Mouse (Mus musculus): ENCODE results near the gene Cfap77. TPM values are rescaled to one million over a fixed set of nuclear protein-coding genes. Genes with fewer than 3 reads are reported as not detected.
A peak's percentile ranks its signal among the peaks of the same experiment; 100 is the strongest.

Gene Cfap77
- polyA plus RNA-seq, 2 experiments = 0.29 to 0.88 TPM

- no peak for ATAC-seq (ENCODE audit: low FRiP score, low read depth)
- DNase-seq (ENCODE audit: low spot score) = no peak
- Histone ChIP-seq H3K27me3 (ENCODE audit: control insufficient read depth, insufficient read depth, low read length) (peaks cover 85% of the 10 kb centered on the region), H3K9ac (ENCODE audit: low read depth, low read length, severe bottlenecking) (no peak overlapping the region), H3K4me3 (replicated peaks; ENCODE audit: low read length) (no peak overlapping the region), H3K27ac (replicated peaks; ENCODE audit: low read depth, low read length) (no peak overlapping the region), H3K36me3 (ENCODE audit: control insufficient read depth, insufficient read depth, low read length) (peaks cover 4% of the 10 kb centered on the region), H3K4me1 (ENCODE audit: control insufficient read depth, insufficient read depth, low read length) (no peaks in the 10 kb centered on the region), H3K4me2 (replicated peaks; ENCODE audit: low read depth, low read length, severe bottlenecking) (no peak overlapping the region), H3K9me3 (ENCODE audit: control insufficient read depth, low read length) (no peaks in the 10 kb centered on the region)
- no peak for TF ChIP-seq POLR2A (IDR thresholded peaks at IDR 0.05; ENCODE audit: borderline replicate concordance, extremely low read depth, insufficient read depth, insufficient read length)
- WGBS = 7% methylated on average over 25 of the region's 25 CpGs
Measured at GRCm38 (mm10) chr2:28909818-28910710, 144.8 kb downstream of the Cfap77 start.

GRCm38 (mm10) chr2:28909186-28909817, 145.6 kb downstream of the Cfap77 start:
- no peak for TF ChIP-seq POLR2A (IDR thresholded peaks at IDR 0.05; ENCODE audit: borderline replicate concordance, extremely low read depth, insufficient read depth, insufficient read length)
- H3K9ac ChIP-seq (ENCODE audit: low read depth, low read length, severe bottlenecking) = no peak overlapping the region
- no peak overlapping the region for H3K27ac ChIP-seq (replicated peaks; ENCODE audit: low read depth, low read length)
- DNase-seq (ENCODE audit: low spot score) (no peak), ATAC-seq (ENCODE audit: low FRiP score, low read depth) (no peak)
- WGBS = under 1% methylated on average over 32 of the region's 41 CpGs
- H3K9me3 ChIP-seq (ENCODE audit: control insufficient read depth, low read length) = no peaks in the 10 kb centered on the region
- H3K36me3 ChIP-seq (ENCODE audit: control insufficient read depth, insufficient read depth, low read length) = peaks cover 11% of the 10 kb centered on the region
- peaks cover 77% of the 10 kb centered on the region for H3K27me3 ChIP-seq (ENCODE audit: control insufficient read depth, insufficient read depth, low read length)
- no peak overlapping the region for H3K4me2 ChIP-seq (replicated peaks; ENCODE audit: low read depth, low read length, severe bottlenecking)
- no peaks in the 10 kb centered on the region for H3K4me1 ChIP-seq (ENCODE audit: control insufficient read depth, insufficient read depth, low read length)
- H3K4me3 ChIP-seq (replicated peaks; ENCODE audit: low read length) = no peak overlapping the region

GRCm38 (mm10) chr2:28908389-28909153, 146.3 kb downstream of the Cfap77 start:
- H3K27ac ChIP-seq (replicated peaks; ENCODE audit: low read depth, low read length) = no peak overlapping the region
- 1% methylated on average over 34 of the region's 39 CpGs for WGBS

GRCm38 (mm10) chr2:28907691-28908388, 147.0 kb downstream of the Cfap77 start:
- Histone ChIP-seq H3K27ac (replicated peaks; ENCODE audit: low read depth, low read length) (no peak overlapping the region), H3K36me3 (ENCODE audit: control insufficient read depth, insufficient read depth, low read length) (peaks cover 19% of the 10 kb centered on the region), H3K9me3 (ENCODE audit: control insufficient read depth, low read length) (no peaks in the 10 kb centered on the region), H3K9ac (ENCODE audit: low read depth, low read length, severe bottlenecking) (no peak overlapping the region), H3K4me3 (replicated peaks; ENCODE audit: low read length) (peak overlapping the region; percentile 8), H3K4me1 (ENCODE audit: control insufficient read depth, insufficient read depth, low read length) (no peaks in the 10 kb centered on the region), H3K27me3 (ENCODE audit: control insufficient read depth, insufficient read depth, low read length) (peaks cover 63% of the 10 kb centered on the region), H3K4me2 (replicated peaks; ENCODE audit: low read depth, low read length, severe bottlenecking) (peak overlapping the region; percentile 15; the same call in 1 of the 2 replicates)
- TF ChIP-seq POLR2A (IDR thresholded peaks at IDR 0.05; ENCODE audit: borderline replicate concordance, extremely low read depth, insufficient read depth, insufficient read length) = no peak
- ATAC-seq (ENCODE audit: low FRiP score, low read depth) (no peak), DNase-seq (ENCODE audit: low spot score) (no peak)
- 1% methylated on average over 10 of the region's 10 CpGs for WGBS

More at GRCm38 (mm10) chr2:28908389-28909153, 146.3 kb downstream of the Cfap77 start:
- no peak for TF ChIP-seq POLR2A (IDR thresholded peaks at IDR 0.05; ENCODE audit: borderline replicate concordance, extremely low read depth, insufficient read depth, insufficient read length)
- DNase-seq (ENCODE audit: low spot score) (no peak), ATAC-seq (ENCODE audit: low FRiP score, low read depth) (no peak; the same call in 1 of the 2 replicates)
- Histone ChIP-seq H3K4me1 (ENCODE audit: control insufficient read depth, insufficient read depth, low read length) (no peaks in the 10 kb centered on the region), H3K4me2 (replicated peaks; ENCODE audit: low read depth, low read length, severe bottlenecking) (peak overlapping the region; percentile 15; the same call in 1 of the 2 replicates), H3K36me3 (ENCODE audit: control insufficient read depth, insufficient read depth, low read length) (peaks cover 16% of the 10 kb centered on the region), H3K9me3 (ENCODE audit: control insufficient read depth, low read length) (no peaks in the 10 kb centered on the region), H3K4me3 (replicated peaks; ENCODE audit: low read length) (peak overlapping the region; percentile 8), H3K9ac (ENCODE audit: low read depth, low read length, severe bottlenecking) (no peak overlapping the region), H3K27me3 (ENCODE audit: control insufficient read depth, insufficient read depth, low read length) (peaks cover 70% of the 10 kb centered on the region)
